ENCODE assay signal across 8 mouse cellular contexts in genomic region chr11:9116121-9116520, GRCm38 (mm10). TPM values are rescaled to one million over a fixed set of nuclear protein-coding genes. Genes with fewer than 3 reads are reported as not detected.
DNase-seq lines count a peak whose midpoint lies in the region; ATAC-seq and TF ChIP-seq lines count a peak whose summit lies in the region.

No protein-coding gene starts in this region.

- TF ChIP-seq CTCF in gastrocnemius, adult 2 months (IDR thresholded peaks at IDR 0.05) = no peak
- TF ChIP-seq CTCF in E14TG2a.4 (conservative IDR thresholded peaks at IDR 0.05; ENCODE audit: low read length) = no peak
- TF ChIP-seq CTCF in forebrain, postnatal 0 days (IDR thresholded peaks at IDR 0.05; ENCODE audit: low read depth) = no peak

- intact Hi-C loops in gastrocnemius, adult 2 months (cut with DNase I) = loop anchor here (5.0 kb wide), 1 partner anchor 104 kb away; the partner anchor contains the start of gene Hus1

- no peak for DNase-seq in gastrocnemius, adult 2 months
- no peak for DNase-seq in gastrocnemius, adult 18-20 months (ENCODE audit: low spot score)
- no peak for DNase-seq in forebrain, postnatal 0 days
- no peak for DNase-seq in layer of hippocampus, adult 9-11 months
- no peak for DNase-seq in frontal cortex, adult 2 months (ENCODE audit: extremely low spot score in 1 of 2, low spot score in 1 of 2)

- no peak overlapping the region for H3K27ac ChIP-seq in gastrocnemius, adult 2 months
- H3K27ac ChIP-seq in forebrain, postnatal 0 days (ENCODE audit: low read depth, low read length) = no peak overlapping the region
- no peak overlapping the region for H3K27ac ChIP-seq in liver, embryonic 16.5 days (ENCODE audit: low read length)

- no peaks in the 10 kb centered on the region for H3K27me3 ChIP-seq in E14TG2a.4 (ENCODE audit: insufficient read depth, low read length)
- peaks cover 20% of the 10 kb centered on the region for H3K27me3 ChIP-seq in forebrain, postnatal 0 days (ENCODE audit: insufficient read depth, low read length)
- H3K27me3 ChIP-seq in liver, embryonic 16.5 days (ENCODE audit: control insufficient read depth, insufficient read depth, low read depth, low read length) = peaks cover 39% of the 10 kb centered on the region

- peaks cover 52% of the 10 kb centered on the region for H3K4me1 ChIP-seq in E14TG2a.4 (replicated peaks; ENCODE audit: low read depth, low read length)
- no peaks in the 10 kb centered on the region; the same call in 1 of the 2 replicates for H3K4me1 ChIP-seq in forebrain, postnatal 0 days (ENCODE audit: insufficient read depth)
- peaks cover 10% of the 10 kb centered on the region for H3K4me1 ChIP-seq in liver, embryonic 16.5 days (ENCODE audit: control insufficient read depth, low read depth, low read length)

- H3K4me3 ChIP-seq in gastrocnemius, adult 2 months = peak overlapping the region; percentile 50
- peak overlapping the region; percentile 62 for H3K4me3 ChIP-seq in E14TG2a.4 (replicated peaks; ENCODE audit: low read length)
- peak overlapping the region; percentile 5; the same call in 1 of the 2 replicates for H3K4me3 ChIP-seq in forebrain, postnatal 0 days (ENCODE audit: low read depth, low read length)
- H3K4me3 ChIP-seq in liver, embryonic 16.5 days (ENCODE audit: low read depth, low read length) = no peak overlapping the region

- H3K4me2 ChIP-seq in forebrain, postnatal 0 days (ENCODE audit: low read depth) = no peak overlapping the region
- H3K4me2 ChIP-seq in liver, embryonic 16.5 days (ENCODE audit: low read depth, low read length) = peak overlapping the region; percentile 2; the same call in 1 of the 2 replicates

- peaks cover 18% of the 10 kb centered on the region for H3K36me3 ChIP-seq in E14TG2a.4 (ENCODE audit: insufficient read depth, low read length)
- no peaks in the 10 kb centered on the region for H3K36me3 ChIP-seq in forebrain, postnatal 0 days (ENCODE audit: insufficient read depth)
- H3K36me3 ChIP-seq in liver, embryonic 16.5 days (ENCODE audit: control insufficient read depth, insufficient read depth) = no peaks in the 10 kb centered on the region

- no peaks in the 10 kb centered on the region for H3K9me3 ChIP-seq in E14TG2a.4 (ENCODE audit: low read length)
- no peaks in the 10 kb centered on the region for H3K9me3 ChIP-seq in forebrain, postnatal 0 days (ENCODE audit: low read length)
- no peaks in the 10 kb centered on the region for H3K9me3 ChIP-seq in liver, embryonic 16.5 days (replicated peaks; ENCODE audit: control insufficient read depth, low read length)

- no peak for ATAC-seq in forebrain, postnatal 0 days
- no peak for ATAC-seq in liver, embryonic 16.5 days (ENCODE audit: low read depth)
- ATAC-seq in monocyte, adult 5-6 weeks (replicated peaks; ENCODE audit: insufficient number of reproducible peaks, low FRiP score, low TSS enrichment, poor library complexity, severe bottlenecking) = no peak

- 2% methylated on average over 10 of the region's 10 CpGs for WGBS in forebrain, postnatal 0 days
- WGBS in liver, embryonic 16.5 days (ENCODE audit: insufficient replicate concordance) = 1% methylated on average over 10 of the region's 10 CpGs

- no peak overlapping the region for H3K9ac ChIP-seq in forebrain, postnatal 0 days
- H3K9ac ChIP-seq in liver, embryonic 16.5 days (ENCODE audit: low read depth, low read length) = no peak overlapping the region

RNA-seq across cellular contexts. Expression of gene Upp1, which starts 1.8 kb away (rescaled TPM):
- under 1 TPM in 1 of 2 experiments, not detected in 1; 0.59 TPM for total RNA-seq in gastrocnemius, adult 2 months (2021)
- under 1 TPM in 1 of 2 experiments, not detected in 1; 0.26 TPM for total RNA-seq in gastrocnemius, adult 18-20 months (2021)
- 0.14 and 0.46 TPM in 2 replicates for total RNA-seq in forebrain, postnatal 0 days (2014; rRNA removed)
- polyA plus RNA-seq in forebrain, postnatal 0 days (2015; fragmentation: Nextera tagmentation; extraction: Ambion mirVana) = 2.2 and 2.4 TPM in 2 replicates
- polyA plus RNA-seq in liver, embryonic 16.5 days (2015; fragmentation: Nextera tagmentation; extraction: Ambion mirVana) = 1.3 TPM in 2 replicates
- 1.5 to 4.1 TPM in 2 of 3 replicates, not detected in the other for total RNA-seq in monocyte, adult 5-6 weeks (2017)
- 5.9 and 8.4 TPM in 2 replicates for polyA plus RNA-seq in frontal cortex, adult 2 months (2012; rRNA removed)
